Mouse (Mus musculus) G1E (cell line): ENCODE results near the gene Gm11938.

Source experiments
- CTCF ChIP-seq: IDR thresholded peaks from 2 replicates; pipeline ENCODE4 v1.5.1; 2012; ENCODE audit warnings: low read depth, low read length, inconsistent platforms, mixed read lengths
- TAL1 ChIP-seq: conservative IDR thresholded peaks from 2 replicates; pipeline ENCODE4 v1.6.1; 2012; ENCODE audit warnings: low read depth, low read length, inconsistent platforms, mixed read lengths

GRCm38 (mm10) chr11:99650136-99650535, 47.0 kb upstream of the Gm11938 start, which contains the start of gene Gm11555:
- TF ChIP-seq CTCF (no peak), TAL1 (no peak)
